Mouse (Mus musculus): ENCODE data around the gene Elk4. TPM values are rescaled to one million over a fixed set of nuclear protein-coding genes. Genes with fewer than 3 reads are reported as not detected.

Elk4 gene
- total RNA-seq (2023), result 10 to 100 TPM; 92.8 to 97.9 TPM

GRCm38 (mm10) chr1:132007282-132007815 is at the start of gene Elk4:
Elk4 (plus strand) TSS chr1:132007607.

GRCm38 (mm10) chr1:131962606-131963084 is 44.8 kb upstream of the Elk4 start, which contains the start of gene Slc45a3:
Slc45a3 (plus strand) TSS chr1:131962967.

DNA sequence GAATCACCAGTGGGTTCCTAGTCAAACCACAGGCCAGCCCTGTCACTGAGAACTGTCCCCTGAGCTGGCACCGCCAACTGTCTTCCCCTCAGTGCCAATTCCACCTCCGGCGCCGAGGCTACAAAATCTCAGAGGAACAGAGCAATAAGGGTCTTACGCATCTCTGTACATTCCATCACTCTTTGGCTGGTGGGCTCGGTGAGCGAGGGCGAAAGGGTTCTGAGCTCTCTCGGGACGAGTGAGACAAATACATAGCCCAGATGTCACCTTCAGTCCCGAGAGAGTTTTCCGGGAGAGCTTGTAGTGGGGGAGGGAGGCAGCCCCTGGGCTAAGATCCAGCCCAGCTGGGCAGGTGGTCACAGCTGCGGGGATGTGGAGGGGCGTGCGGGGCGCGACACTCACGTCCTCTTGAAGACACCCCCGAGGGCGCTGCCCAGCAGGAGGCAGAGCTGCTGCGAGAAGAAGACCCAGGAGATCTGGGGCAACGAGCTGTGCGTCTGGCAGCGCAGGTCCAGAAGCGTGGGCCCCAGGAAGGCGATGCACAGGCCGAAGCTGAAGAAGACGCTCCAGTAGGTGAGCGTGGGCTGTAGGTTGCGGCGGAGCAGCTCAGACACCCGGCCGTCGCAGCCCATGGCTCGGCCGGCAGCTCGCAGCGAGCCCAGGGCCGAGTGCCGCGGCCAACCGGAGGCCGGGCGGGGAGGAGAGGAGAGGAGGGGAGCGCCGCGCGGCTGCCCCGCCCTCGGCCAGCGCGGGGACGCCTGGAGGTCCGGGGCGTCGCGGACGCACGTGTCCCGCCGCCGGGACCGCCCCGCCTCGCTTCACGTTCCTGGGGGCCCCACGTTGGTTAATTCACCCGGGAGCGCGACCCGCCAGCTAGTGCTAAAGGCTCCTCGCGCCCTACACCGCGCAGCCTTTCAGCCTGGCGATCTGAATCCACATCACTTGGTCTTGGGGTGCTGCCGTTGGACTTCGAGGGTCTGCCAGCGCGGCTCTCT is 60.2 kb downstream of the Elk4 start, which contains the start of gene Mfsd4a:
Gene Mfsd4a (minus strand): TSS at position 802 of the 995 bp plus-strand sequence.

Other genes starting within 250 kb of the Elk4 start
- gene Pm20d1, start 210.2 kb upstream of the Elk4 start, total RNA-seq (2023), result not detected
- 1 to 10 TPM; 4.1 to 8.0 TPM for gene Slc41a1, start 180.1 kb upstream of the Elk4 start, total RNA-seq (2023)
- 10 to 100 TPM; 17.0 to 25.4 TPM for gene Rab29, start 140.4 kb upstream of the Elk4 start, total RNA-seq (2023)
- 10 to 100 TPM; 74.9 to 84.6 TPM for gene Nucks1, start 97.1 kb upstream of the Elk4 start, total RNA-seq (2023)
- gene Slc45a3, start 44.6 kb upstream of the Elk4 start, total RNA-seq (2023), result under 1 TPM; 0.27 to 0.64 TPM
- under 1 TPM in 1 of 2 experiments, not detected in 1; 0.51 TPM for gene Mfsd4a, start 60.5 kb downstream of the Elk4 start, total RNA-seq (2023)
- under 1 TPM; 0.27 to 0.37 TPM for gene Cdk18, start 132.1 kb downstream of the Elk4 start, total RNA-seq (2023)
- not detected for gene Lemd1, start 183.8 kb downstream of the Elk4 start, total RNA-seq (2023)
- gene AC124108.1, start 183.8 kb downstream of the Elk4 start, total RNA-seq (2023), result not detected
- not detected for gene Gm10188, start 222.2 kb downstream of the Elk4 start, total RNA-seq (2023)